Mouse (Mus musculus) heart, adult 2 months (tissue): ENCODE data around the gene Ube2n.
A peak's percentile ranks its signal among the peaks of the same experiment; 100 is the strongest.

Experiments used
- CTCF ChIP-seq: fragments of 200-600 bp; IDR thresholded peaks from 2 replicates; pipeline ENCODE4 v1.8.1; 2022; ENCODE audit warnings: antibody characterized with exemption, mild to moderate bottlenecking, moderate library complexity
- EP300 ChIP-seq: fragments of 200-500 bp; IDR thresholded peaks from 2 replicates; pipeline ENCODE4 v1.6.1; 2011; ENCODE audit warnings: low read depth, low read length, control low read depth; ENCODE audit not compliant: insufficient read depth

DNA sequence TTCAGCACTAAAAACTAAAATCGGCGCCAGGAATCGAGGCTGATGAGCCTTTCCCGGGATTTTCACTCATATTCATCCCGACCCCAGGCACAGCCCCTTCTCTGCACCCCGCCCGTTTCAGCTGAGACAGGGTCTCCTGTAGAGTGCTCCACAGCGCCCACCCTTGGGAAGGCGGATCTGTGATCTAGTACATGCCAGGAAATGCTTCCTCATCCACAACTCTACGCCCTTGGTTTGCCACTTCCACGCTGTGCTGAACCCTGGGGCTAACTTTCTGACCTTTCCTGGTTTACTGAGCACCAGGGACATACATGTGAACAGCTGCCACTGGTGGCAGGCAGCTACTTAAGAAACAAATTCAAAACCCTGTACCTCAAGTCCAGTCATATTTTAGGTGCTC, 40.9 kb downstream of the Ube2n start:
- TF ChIP-seq CTCF, result peak; percentile 51
- no peak for TF ChIP-seq EP300
